Mouse (Mus musculus) cerebellum, adult (tissue): ENCODE measurements around the gene Carm1.
"Not testable (repeated sequence)": the region's sequence is repeated elsewhere in the genome, so short reads cannot be mapped to it uniquely, and the experiment has no call there.

Experiments used
- ATAC-seq: cut with Nextera tagmentation; 2 replicates; pipeline ENCODE4 v1.9.2; 2017; ENCODE audit warnings: mild to moderate bottlenecking, moderate library complexity, mixed read lengths; ENCODE audit not compliant: insufficient number of reproducible peaks, low FRiP score, low TSS enrichment

Gene Carm1

DNA sequence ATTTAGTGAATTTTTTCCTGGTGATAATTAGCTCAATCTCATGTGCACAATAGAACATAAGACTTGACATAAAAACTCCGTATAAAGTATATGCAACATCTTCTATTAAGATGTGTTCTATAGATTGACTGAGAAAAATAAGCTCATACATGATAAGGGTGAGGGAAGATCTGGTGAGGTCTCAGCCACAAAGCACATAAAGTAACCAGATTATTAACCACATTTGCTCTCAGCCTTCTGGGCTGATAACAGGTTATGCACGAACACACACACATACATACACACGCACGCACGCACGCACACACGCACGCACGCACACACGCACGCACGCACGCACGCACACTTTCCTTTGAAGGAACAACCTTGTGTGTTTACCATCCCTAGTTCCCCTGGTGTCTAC, 10.2 kb upstream of the Carm1 start:
- ATAC-seq, result no peak

DNA sequence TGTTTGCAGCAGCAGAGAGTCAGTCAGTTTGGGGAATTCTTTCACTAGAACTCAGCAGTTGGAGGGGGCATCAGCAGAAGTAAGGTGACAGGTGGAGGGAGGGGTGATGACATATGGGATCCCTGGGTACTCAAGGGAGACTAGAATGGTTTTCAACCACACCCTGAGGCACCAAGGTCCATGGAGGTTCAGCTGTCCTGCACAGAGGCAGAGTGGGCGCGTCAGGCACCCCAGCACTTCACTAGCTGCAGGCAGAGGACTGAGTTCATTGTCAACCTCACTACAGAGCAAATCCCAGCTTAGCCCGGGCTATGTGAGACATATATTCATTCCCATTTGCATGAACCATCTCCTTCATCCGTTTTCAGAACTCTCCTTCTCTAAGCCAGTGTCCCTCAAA, 9.7 kb upstream of the Carm1 start:
- no peak for ATAC-seq

DNA sequence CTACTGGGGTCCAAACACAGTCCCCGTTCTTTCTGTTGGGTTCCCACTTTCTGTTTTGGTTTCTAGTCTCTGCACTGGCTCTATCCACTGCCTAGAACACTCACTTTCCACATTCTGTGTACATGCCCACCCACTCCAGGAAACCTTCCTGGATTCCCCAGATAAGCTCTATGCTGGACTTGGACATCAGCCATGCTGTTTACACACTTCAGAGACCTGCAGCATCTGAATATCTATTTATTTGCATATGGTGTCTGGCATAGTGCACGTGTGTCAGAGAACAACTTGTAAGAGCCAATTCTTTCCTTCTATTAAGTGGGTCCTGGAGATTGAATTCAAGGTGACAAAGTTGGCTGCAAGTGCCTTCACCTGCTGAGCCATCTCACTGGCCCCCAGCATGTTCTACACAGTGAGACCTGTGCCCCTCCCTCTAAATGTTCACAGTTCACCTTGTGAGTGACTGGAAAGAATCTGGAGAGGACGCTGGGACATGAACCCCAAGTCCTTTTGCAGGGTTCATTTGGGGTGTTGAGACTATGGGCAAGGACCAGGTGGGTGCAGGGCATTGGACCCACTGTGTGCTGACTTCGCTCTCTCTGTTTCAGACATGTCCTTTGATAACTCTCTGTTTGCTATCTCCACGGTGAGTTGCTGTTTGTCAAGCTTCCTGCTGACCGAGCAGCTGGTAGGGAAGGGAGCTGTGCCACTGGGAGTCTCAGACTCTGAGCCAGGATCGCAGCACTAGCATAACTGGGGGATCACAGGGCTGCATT, 6.5 kb upstream of the Carm1 start:
- no peak for ATAC-seq

DNA sequence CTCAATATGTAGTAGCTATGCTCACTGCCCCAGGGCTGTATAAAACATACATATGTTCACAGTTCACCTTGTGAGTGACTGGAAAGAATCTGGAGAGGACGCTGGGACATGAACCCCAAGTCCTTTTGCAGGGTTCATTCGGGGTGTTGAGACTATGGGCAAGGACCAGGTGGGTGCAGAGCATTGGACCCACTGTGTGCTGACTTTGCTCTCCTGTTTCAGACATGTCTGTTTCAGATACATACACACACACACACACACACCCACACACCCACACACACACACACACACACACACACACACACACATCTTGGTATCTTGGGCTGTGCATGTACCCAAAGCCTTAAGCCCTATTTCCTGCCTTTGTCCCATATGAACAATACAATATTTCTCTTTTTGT, 4.7 kb upstream of the Carm1 start:
- ATAC-seq, result not testable (repeated sequence)

DNA sequence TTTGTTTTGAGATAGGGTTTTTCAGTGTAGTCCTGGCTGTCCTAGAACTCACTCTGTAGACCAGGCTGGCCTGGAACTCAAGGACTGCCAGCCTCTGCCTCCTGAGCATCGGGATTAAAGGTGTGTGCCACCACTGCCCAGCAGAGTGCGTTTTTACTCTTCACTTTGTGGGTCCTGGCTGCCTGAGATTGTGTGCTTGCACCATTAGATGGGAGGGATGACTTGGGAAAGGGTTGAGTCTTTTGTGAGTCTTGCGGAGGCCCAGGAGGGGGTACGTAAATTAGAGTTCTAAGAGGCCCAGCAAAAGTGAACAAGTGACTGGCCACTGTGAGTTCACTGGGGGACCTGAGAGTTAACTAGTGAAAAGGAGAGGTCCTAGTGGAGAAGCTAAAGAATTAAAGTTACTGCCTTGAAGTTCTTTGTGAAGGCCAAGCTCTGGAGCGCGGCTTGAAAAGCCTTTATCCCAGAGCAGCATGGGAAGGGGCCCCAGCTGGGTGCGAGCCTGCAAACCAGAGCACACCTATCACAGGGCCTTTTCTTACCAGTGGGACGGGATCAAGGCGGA, 1.3 kb upstream of the Carm1 start:
- ATAC-seq, result peak; percentile 49

DNA sequence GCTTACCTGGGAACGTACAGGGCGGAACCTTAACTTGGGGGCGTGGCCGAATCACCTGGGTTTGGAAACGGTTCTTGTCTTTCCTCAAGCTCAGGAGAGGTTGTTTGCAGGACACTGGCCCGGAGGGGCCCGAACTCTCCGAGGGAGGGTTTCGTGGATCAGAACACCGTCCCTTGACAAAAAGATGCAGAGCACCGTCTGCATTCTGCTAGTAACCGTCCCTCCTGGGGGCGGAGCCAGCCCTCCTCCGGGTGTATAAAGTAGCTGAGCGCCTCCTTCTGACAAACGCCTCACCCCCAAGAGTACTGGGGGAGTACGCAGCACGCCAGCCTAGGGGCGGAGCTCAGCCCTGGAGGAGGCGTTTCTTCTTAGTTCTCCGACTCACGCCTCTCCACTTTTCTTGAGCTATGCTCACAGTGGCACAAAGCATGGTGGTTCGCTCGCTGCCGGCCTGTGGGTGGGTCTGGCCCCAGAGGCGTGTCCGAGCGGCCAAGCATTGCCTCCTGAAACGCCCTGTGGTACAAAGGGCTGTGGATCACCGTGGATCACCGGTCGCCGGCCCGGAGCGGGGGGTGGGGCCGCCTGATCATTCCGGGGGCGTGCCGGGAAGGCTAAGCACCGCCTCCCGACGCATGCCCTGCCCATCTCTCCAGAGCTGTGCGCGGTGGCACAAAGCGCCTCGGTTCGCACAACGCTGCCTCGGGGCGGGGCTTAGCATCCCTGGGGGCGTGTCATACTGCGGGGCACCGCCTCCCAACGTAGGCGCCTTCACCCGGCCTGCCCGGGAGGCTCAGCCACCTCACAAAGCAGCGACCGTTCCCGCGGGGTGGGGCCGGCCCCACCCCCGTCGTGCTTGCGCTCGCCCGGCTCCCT, 542 bp upstream of the Carm1 start:
- peak; percentile 87 for ATAC-seq

DNA sequence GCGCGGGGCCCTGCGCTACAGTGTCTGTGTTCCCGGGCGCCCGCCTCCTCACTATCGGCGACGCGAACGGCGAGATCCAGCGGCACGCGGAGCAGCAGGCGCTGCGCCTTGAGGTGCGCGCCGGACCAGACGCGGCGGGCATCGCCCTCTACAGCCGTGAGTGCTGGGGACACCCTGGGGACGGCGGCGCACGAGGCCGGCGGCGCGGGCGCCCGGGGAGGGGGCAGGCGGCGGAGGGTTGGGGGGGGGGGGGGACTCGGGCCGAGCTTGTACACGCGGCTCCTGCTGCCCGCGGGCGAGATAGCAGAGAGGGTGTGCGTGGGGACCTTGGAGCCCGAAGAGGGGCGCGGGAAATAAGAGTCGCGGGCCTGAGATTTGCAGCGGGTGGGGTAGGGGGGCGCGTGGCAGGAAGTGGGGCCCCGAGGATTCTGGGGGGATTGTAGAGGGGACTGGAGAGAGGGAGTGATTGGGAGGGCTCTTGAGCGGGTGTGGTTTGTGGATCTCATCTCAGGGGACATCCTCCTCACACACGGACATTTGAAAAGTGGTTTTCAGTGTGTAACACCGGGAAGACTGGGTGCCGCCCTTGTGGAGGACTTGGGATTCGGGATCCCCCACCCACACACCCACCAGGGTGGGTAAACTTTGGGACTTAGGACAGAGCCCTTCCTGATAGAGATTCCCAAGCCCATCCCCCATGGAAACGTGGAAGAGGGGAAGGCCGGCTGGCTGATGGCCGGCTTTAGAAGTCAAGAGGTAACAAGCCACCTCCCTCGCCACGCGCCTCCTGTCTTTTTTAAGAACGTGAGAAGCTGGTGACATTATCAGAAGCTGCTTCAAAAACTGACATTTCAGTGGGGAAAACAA, 614 bp downstream of the Carm1 start:
- ATAC-seq, result peak; percentile 5; the same call in 1 of the 2 replicates

DNA sequence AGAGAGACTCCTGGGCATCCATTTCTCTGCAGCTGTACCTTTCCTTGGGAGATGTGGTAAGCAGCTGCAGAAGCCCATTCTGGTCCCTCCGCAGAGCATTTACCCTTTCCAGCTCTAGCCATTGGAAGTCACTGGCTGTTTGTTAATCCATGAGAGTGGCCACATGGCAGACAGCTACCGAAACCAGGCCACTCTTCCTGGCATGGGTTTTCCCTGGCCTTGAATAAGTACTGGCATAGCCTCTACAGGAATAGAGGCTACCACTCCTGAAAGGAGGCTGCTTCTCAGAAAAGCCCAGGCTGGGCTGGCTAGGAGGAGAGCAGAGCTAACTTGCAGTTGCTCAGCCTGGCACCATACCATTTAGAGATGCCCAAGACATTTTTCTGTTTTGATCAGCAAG, 4.4 kb downstream of the Carm1 start:
- no peak for ATAC-seq

DNA sequence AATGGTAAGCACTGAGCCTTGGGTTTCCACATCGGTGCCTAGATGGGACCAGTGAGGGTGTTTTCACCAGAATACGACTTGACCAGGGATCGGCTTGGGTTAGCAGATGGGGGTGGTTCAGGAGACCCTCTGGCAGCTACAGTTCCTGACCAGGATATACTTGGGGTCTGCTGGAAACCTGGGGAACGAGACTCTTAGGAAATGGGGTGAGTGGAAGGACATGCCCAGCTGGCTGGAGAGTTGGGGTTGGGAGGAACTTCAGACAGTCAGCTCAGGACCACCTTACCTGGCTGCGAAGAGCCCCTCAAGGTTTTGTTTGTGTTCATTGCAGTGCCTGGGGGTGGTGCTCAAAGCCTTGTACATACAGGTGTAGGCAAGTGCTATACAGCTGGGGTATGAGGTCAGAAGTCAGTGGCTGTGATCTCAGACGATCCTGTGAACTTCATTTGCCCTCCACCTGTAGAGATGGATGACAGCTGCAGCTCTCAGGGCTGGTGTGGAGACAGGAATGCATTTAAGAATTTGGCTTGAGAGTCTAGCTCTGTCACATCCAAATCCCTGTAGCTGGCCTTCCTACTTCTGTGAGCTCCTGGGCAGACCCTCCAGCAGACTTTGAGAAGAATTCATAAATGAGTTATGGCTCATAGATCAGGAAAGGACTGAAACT, 7.0 kb downstream of the Carm1 start:
- no peak for ATAC-seq

DNA sequence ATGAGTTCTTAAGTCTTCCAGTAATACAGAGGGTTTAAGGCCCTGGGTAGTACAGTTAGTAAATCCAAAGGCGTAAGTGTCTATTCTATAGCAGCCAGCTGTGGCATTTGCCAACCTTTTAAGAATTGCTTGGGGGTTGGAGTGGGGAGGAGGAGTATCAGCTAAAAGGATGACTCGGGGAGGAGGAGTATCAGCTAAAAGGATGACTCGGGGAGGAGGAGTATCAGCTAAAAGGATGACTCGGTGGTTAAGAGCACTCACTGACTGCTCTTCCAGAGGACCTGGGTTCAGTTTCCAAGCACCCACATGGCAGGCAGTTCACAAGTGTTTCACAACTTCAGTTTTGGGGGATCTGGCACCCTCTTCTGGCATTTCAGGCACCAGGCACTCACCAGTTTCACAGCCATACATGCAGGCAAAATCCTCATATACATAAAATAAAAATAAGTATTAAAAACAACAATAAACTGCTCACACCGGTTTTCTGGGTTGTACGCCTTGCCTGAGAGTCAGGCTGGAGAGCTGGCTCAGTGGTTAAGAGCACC, 8.6 kb downstream of the Carm1 start:
- no peak for ATAC-seq

DNA sequence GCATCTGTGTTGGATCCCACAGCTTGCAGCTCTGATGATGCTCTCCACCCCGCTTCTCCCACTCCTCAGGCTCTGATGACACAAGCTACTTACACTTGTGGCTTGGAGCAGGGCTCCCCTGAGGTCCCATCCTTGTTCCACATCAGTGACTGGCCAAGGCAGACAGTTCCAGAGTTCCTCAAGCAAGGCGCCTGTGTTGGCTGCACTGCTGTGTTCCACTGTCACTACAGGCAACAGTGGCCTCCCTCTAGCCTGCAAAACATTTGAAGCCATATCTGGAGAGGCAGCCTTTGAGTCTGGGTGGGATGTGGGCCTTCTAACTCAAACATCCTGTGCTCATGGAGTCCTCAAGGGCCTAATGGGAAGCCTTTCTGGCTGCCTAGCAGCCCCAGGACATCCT, 10.3 kb downstream of the Carm1 start:
- ATAC-seq, result no peak

DNA sequence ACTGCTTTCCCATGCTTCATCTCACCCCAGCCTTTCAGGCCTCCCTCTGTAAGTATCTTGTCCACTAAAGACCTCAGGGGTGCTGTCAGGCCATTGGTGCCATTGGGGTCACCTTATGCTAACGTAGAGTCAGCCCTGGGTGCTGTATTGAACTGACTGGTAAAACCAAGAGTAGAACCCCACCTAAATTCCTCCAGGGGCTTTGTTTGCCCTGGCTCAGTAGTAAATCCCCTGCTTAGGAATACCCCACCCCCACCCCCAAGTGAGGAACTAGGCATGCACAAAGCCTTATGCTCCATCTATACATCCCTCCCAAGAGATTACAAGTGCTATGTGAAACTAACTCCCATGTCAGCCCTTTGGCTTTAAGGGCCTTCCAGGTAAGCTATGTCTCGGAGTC, 10.9 kb downstream of the Carm1 start:
- ATAC-seq, result no peak

DNA sequence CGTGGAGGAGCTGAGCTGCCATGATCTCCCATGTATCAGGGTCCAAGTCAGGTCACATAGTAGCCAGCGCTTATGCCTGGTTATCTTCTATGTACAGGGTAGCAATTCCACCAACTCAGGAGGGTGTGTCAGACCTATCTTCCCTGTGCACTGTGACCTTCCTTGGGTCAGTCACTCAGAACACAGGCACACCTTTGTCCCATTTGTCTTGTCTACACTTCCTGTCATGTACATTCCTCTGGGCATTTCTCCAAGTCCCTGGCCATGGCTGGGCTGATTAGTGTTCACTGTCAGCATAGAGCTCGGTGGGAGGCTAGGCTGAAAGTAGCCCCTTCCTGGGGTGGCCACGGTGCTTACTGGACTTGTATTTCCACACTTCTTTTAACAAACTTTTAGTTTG, 11.7 kb downstream of the Carm1 start:
- ATAC-seq, result no peak

DNA sequence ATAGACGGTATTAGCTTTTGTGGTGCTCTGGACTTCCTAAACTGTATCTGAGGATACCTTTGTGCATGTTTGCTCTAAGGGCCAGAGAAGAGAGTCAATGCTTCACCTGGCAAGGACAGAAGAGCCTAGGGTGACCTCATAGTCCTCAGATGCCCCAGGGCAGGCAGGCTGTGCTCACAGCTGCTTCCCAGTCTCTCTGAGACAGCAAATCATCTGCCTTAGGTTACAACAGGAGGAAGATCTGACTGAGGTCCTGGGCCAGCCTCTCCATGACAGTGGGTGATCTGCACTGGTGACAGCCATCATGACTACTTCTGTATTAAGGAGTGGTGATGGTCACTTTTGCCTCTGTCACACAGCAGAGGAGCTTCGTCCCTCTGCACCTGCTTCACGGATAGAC, 12.5 kb downstream of the Carm1 start:
- ATAC-seq, result no peak

DNA sequence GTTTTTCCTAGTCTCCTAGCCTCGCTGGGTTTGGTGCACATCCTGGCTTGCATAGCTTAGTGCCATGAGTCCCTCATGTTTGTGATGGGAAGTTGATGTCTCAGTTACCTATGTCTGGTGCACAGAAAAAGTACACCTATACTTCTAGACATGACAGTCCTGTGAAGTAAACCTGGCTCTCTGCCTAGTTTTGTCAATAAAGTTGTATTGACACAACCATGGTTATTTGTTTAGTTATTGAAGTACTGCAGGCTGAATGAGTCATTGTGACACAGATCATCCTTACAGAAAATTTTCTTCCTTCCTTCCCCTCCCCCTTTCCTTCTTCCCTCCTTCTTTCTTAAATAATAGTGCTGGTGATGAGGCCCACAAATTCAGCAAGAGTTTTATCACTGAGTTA, 17.7 kb downstream of the Carm1 start:
- no peak for ATAC-seq

DNA sequence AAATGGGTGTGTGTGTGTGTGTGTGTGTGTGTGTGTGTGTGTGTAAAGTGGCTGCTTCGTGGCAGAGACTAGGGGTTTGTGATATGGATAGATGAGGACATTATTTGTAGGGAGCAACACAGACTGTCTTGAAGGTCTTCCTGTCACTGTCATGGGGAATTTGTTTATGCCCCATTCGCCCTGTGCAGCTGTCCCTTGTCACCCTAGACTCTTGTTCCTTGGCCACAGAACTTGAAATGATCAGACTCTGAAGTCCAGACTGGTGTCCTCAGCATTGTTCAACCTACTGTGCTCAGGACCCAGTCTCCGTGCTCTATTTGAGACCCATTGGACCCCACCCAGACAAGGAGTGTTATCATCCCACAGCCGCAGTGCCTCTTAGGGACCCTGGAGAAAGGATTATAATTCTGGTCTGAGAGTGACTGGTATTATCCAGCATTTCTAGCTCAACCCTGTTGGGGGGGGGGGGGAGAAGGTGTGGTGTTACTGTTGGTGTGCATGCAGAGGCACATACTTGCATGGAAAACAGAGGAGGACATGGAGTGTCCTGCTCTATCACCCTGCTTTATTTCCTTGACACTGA, 18.4 kb downstream of the Carm1 start:
- ATAC-seq, result no peak

DNA sequence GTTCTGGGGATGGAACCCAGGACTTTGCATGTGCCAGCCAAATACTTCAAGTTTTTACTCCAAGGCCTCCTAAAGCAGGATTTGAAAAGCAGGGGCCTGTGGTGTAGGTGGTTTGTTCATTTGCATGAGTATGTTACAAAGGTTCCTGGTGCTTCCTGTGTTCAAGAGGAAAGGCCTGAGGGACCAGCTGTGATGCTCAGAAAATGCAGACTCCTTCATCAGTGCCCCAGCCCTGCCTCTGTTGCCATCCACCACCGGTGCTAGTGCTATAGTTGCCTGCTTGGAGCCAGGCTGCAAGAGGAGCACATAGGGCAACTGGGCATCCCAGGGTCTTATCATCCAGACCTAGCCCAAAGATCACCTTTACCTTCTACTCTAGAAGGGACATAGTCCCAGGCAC, 19.8 kb downstream of the Carm1 start:
- no peak for ATAC-seq

DNA sequence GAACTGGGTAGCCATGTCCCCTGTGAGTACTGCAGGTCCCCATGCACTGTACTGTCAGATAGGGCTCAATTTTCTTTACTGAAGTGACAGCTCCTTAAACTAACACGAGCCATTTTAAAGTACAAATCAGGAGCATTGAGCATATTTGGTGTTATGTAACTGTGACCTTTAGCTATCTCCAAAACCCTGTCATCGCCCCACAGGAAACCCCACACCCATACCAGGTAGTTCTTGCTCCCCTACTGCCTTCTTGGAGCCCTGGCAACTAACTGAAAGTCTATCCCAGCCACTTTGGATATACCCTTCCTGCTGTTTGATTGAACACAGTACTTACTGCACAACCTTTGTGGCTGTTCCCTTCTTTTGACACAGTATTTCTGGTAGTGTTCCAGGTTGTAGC, 20.4 kb downstream of the Carm1 start:
- no peak for ATAC-seq

DNA sequence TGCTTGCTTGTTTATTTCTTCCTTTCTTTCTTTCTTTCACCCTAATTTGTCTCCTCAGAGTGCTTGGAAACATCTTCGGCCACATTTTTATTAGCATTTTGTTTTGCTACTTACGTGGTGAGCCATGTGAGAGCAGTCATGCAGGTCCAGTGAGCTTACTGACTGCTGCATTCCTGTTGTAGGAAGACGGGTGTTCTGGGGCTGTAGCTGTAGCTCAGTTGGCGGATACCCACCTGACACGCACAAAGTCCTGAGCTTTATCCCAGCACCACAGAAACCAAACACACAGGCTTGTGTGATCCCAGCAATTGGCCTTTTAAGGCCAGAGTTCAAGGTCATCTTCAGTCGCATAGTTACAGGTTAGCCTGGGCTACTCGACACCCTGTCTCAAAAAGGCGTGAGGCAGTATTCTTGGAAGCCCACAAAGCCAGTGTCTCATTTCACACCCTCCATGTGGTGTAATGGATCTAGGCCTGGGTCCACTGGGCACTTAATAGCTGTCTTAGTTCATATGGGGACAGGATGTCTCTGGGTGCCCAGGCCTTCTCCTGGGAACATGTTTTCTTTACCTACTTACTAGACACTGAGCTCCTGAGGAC, 22.1 kb downstream of the Carm1 start:
- no peak for ATAC-seq
